Mouse (Mus musculus): ENCODE measurements around the gene Hist1h3a.

DNA sequence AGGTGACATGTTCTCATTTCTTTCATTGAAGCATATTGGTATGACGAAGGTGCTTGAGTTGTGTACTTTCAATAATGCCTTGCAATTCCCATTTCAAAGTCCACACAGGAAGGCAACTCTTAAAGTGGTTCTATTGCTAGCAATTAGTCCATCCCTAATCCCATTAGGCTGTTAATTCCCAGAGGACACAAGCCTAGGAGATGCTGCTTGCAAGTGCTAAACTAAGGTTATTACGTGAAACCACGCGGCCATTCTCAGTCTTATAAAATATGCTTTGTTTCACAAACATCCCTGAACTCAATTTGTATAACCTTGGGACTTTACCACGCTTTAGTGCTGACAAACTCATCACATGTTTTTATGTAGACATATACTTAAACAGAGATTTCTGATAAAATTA, 25.1 kb downstream of the Hist1h3a start:
- TF ChIP-seq CTCF (conservative IDR thresholded peaks at IDR 0.05; ENCODE audit: low read length) (no peak), POU5F1 (IDR thresholded peaks at IDR 0.05; ENCODE audit: borderline replicate concordance, low read length) (no peak)

Data from E14TG2a.4 (cell line).